Mouse (Mus musculus) kidney, postnatal 0 days (tissue): Measurements from ENCODE around the gene Ccser1. TPM values are rescaled to one million over a fixed set of nuclear protein-coding genes. Genes with fewer than 3 reads are reported as not detected.

Source experiments
- ATAC-seq: fragments of 200-750 bp; cut with Nextera tagmentation; replicated peaks from 2 replicates; pipeline ENCODE4 v1.8.0; 2017; ENCODE audit warnings: low read depth, moderate number of reproducible peaks, moderate TSS enrichment, moderate library complexity; ENCODE audit not compliant: low FRiP score
- DNase-seq: peaks from one replicate; pipeline ENCODE4 v3.0.0-alpha.2; 2016; ENCODE audit warnings: low spot score
- H3K27ac ChIP-seq: fragments of 300-500 bp; sonication (generic); 2 replicates; pipeline ENCODE4 v1.5.1; 2014; ENCODE audit warnings: mild to moderate bottlenecking
- H3K27me3 ChIP-seq: fragments of 300-500 bp; sonication (generic); 2 replicates; pipeline ENCODE4 v1.6.1; 2014; ENCODE audit warnings: low read length, mixed read lengths; ENCODE audit not compliant: insufficient read depth
- H3K36me3 ChIP-seq: fragments of 300-500 bp; sonication (generic); 2 replicates; pipeline ENCODE4 v1.6.1; 2014; ENCODE audit warnings: low read length, mixed read lengths; ENCODE audit not compliant: insufficient read depth
- H3K4me1 ChIP-seq: fragments of 300-500 bp; sonication (generic); replicated peaks from 2 replicates; pipeline ENCODE4 v1.6.1; 2014; ENCODE audit warnings: antibody characterized with exemption, low read length, mixed read lengths; ENCODE audit not compliant: insufficient read depth
- H3K4me2 ChIP-seq: fragments of 300-500 bp; sonication (generic); 2 replicates; pipeline ENCODE4 v1.6.1; 2014; ENCODE audit warnings: mild to moderate bottlenecking, low read length, moderate library complexity, mixed read lengths
- H3K4me3 ChIP-seq: fragments of 300-500 bp; sonication (generic); replicated peaks from 2 replicates; pipeline ENCODE4 v1.5.1; 2014; ENCODE audit warnings: low read depth, low read length
- H3K9ac ChIP-seq: fragments of 300-500 bp; sonication (generic); 2 replicates; pipeline ENCODE4 v1.6.1; 2014; ENCODE audit warnings: low read depth, low read length
- H3K9me3 ChIP-seq: fragments of 300-500 bp; sonication (generic); replicated peaks from 2 replicates; pipeline ENCODE4 v1.6.1; 2016; ENCODE audit warnings: low read length, inconsistent platforms, mixed read lengths
- CTCF ChIP-seq: IDR thresholded peaks from 2 replicates; pipeline ENCODE4 v1.5.1; 2016; ENCODE audit warnings: antibody characterized with exemption, low read depth, mild to moderate bottlenecking, moderate library complexity
- WGBS: fragments of 180-500 bp; shearing (Covaris S2); extraction: QIAGEN DNeasy Blood & Tissue Kit; methylation state at CpG from one replicate; pipeline ENCODE4 v1.1.7; 2014; 5-methylcytosine and 5-hydroxymethylcytosine counted together
- polyA plus RNA-seq: library from polyadenylated mRNA; unstranded; fragments of >200 nt; fragmentation: Nextera tagmentation; extraction: Ambion mirVana; gene quantifications from 2 replicates; pipeline ENCODE4 v1.2.1, GENCODE M21; 2015

Gene Ccser1
- polyA plus RNA-seq, 1 experiment from 2014 or later: 16.7 TPM

GRCm38 (mm10) chr6:61215705-61216104 lies 35.6 kb downstream of the Ccser1 start:
- 28% methylated on average over 8 of the region's 8 CpGs for WGBS
- Histone ChIP-seq H3K4me1 (no peaks in the 10 kb centered on the region), H3K4me3 (no peak overlapping the region), H3K36me3 (no peaks in the 10 kb centered on the region), H3K27me3 (no peaks in the 10 kb centered on the region), H3K4me2 (no peak overlapping the region), H3K9ac (no peak overlapping the region), H3K27ac (no peak overlapping the region), H3K9me3 (no peaks in the 10 kb centered on the region)
- ATAC-seq (no peak), DNase-seq (no peak)
- TF ChIP-seq CTCF: no peak

GRCm38 (mm10) chr6:61216514-61216913 lies 36.4 kb downstream of the Ccser1 start:
- 38% methylated on average over 1 of the region's 1 CpGs for WGBS
- H3K27ac ChIP-seq: no peak overlapping the region
- DNase-seq: no peak

GRCm38 (mm10) chr6:61217717-61218116 lies 37.6 kb downstream of the Ccser1 start:
- no peak for ATAC-seq

More at GRCm38 (mm10) chr6:61216514-61216913, 36.4 kb downstream of the Ccser1 start:
- H3K4me2 ChIP-seq: no peak overlapping the region
- H3K9ac ChIP-seq: no peak overlapping the region
- H3K4me1 ChIP-seq: no peaks in the 10 kb centered on the region
- no peak for TF ChIP-seq CTCF
- H3K36me3 ChIP-seq: no peaks in the 10 kb centered on the region
- H3K9me3 ChIP-seq: no peaks in the 10 kb centered on the region
- H3K27me3 ChIP-seq: no peaks in the 10 kb centered on the region
- no peak for ATAC-seq
- H3K4me3 ChIP-seq: no peak overlapping the region

GRCm38 (mm10) chr6:61223563-61223962 lies 43.4 kb downstream of the Ccser1 start:
- Histone ChIP-seq H3K4me2 (no peak overlapping the region), H3K9me3 (no peaks in the 10 kb centered on the region), H3K9ac (no peak overlapping the region), H3K27me3 (no peaks in the 10 kb centered on the region), H3K4me3 (no peak overlapping the region), H3K4me1 (no peaks in the 10 kb centered on the region), H3K27ac (no peak overlapping the region), H3K36me3 (no peaks in the 10 kb centered on the region)
- WGBS: 71% methylated on average over 2 of the region's 2 CpGs
- TF ChIP-seq CTCF: no peak
- DNase-seq (no peak), ATAC-seq (peak; percentile 66)

More at GRCm38 (mm10) chr6:61217717-61218116, 37.6 kb downstream of the Ccser1 start:
- H3K27ac ChIP-seq: no peak overlapping the region
- H3K36me3 ChIP-seq: no peaks in the 10 kb centered on the region
- H3K27me3 ChIP-seq: no peaks in the 10 kb centered on the region
- no peak overlapping the region for H3K4me2 ChIP-seq
- 66% methylated on average over 2 of the region's 2 CpGs for WGBS
- TF ChIP-seq CTCF: no peak
- no peak for DNase-seq
- no peak overlapping the region for H3K9ac ChIP-seq
- no peak overlapping the region for H3K4me3 ChIP-seq
- H3K9me3 ChIP-seq: no peaks in the 10 kb centered on the region
- no peaks in the 10 kb centered on the region for H3K4me1 ChIP-seq

- Histone ChIP-seq H3K4me3 (no peak overlapping the region), H3K4me2 (no peak overlapping the region), H3K36me3 (no peaks in the 10 kb centered on the region), H3K27me3 (no peaks in the 10 kb centered on the region), H3K4me1 (no peaks in the 10 kb centered on the region), H3K9me3 (no peaks in the 10 kb centered on the region), H3K9ac (no peak overlapping the region), H3K27ac (no peak overlapping the region)
- no peak for DNase-seq
- ATAC-seq: no peak
- TF ChIP-seq CTCF: no peak
These were observed 45.2 kb downstream of the Ccser1 start for GRCm38 (mm10) chr6:61225302-61225701.

- TF ChIP-seq CTCF: no peak
- Histone ChIP-seq H3K27ac (no peak overlapping the region), H3K9ac (no peak overlapping the region), H3K9me3 (no peaks in the 10 kb centered on the region), H3K4me1 (no peaks in the 10 kb centered on the region; the same call in 1 of the 2 replicates), H3K4me2 (no peak overlapping the region), H3K36me3 (no peaks in the 10 kb centered on the region), H3K4me3 (no peak overlapping the region), H3K27me3 (no peaks in the 10 kb centered on the region)
- WGBS: 60% methylated on average over 5 of the region's 5 CpGs
- no peak for DNase-seq
- no peak for ATAC-seq
These were observed 50.1 kb downstream of the Ccser1 start for GRCm38 (mm10) chr6:61230058-61230718.
